Mouse (Mus musculus): Measurements from ENCODE around the gene Azin2. TPM values are rescaled to one million over a fixed set of nuclear protein-coding genes. Genes with fewer than 3 reads are reported as not detected.
A peak's percentile ranks its signal among the peaks of the same experiment; 100 is the strongest.

Gene Azin2
- polyA plus RNA-seq, 1 experiment = 14.3 TPM

DNA sequence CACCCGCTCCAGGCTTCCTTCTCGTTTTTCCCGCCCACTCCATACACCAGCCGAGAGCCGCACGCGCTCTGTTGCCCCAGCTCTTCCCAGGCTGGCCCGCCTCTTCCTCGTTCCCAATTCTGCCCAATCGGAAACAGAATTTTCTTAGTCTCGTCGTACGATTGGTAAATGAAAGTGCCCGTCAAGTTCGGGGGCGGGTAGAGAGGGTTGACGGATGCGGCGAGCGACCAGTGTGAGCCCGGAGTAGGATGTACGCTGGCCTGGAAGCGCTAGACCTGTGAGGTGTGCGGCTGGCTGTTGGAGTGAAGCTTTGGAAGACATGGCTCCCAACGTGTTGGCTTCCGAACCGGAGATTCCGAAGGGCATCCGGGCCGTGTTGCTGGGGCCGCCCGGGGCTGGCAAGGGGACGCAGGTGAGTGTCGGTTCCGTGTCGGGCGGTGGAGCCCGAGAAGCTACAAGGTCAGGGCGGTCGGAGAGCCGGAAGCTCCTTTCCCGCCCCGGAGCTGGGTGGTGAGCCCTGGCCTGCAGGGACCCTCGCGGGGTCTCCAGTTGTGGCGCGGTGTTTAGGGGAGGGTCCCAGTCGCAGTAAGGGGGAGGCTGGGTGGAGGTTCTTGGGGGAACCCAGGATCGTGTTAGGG lies 30.9 kb upstream of the Azin2 start:
- TF ChIP-seq CTCF (IDR thresholded peaks at IDR 0.05; ENCODE audit: borderline replicate concordance, extremely low read depth, insufficient read depth, insufficient read length) (no peak), POLR2A (IDR thresholded peaks at IDR 0.05; ENCODE audit: borderline replicate concordance, extremely low read depth, insufficient read depth, insufficient read length, poor library complexity, severe bottlenecking) (peak; percentile 29; the same call in 1 of the 2 replicates)

DNA sequence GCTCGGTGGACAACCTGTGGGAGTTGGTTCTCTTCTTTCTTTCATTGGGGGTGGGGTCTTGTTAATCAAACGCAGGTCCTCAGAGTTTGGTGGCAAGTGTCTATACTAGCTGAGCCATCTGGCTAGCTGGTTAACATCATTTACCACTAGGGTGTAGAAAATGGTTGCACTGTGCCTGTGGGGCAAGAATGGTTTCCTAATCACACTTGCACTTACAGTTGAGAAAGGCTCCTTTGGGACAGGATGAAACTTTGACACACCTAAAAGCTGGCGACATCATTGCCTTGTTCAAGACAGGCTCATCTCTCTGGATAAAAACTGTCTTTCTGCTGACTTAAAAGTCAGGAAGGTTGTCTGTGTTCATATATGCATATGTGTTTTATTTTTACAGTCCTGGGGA lies 29.9 kb upstream of the Azin2 start:
- no peak for DNase-seq (ENCODE audit: low read depth)
- TF ChIP-seq POLR2A (IDR thresholded peaks at IDR 0.05; ENCODE audit: borderline replicate concordance, extremely low read depth, insufficient read depth, insufficient read length, poor library complexity, severe bottlenecking) = no peak
- TF ChIP-seq CTCF (IDR thresholded peaks at IDR 0.05; ENCODE audit: borderline replicate concordance, extremely low read depth, insufficient read depth, insufficient read length) = no peak

More for the DNA sequence above, 30.9 kb upstream of the Azin2 start:
- DNase-seq (ENCODE audit: low read depth) = peak; percentile 99

DNA sequence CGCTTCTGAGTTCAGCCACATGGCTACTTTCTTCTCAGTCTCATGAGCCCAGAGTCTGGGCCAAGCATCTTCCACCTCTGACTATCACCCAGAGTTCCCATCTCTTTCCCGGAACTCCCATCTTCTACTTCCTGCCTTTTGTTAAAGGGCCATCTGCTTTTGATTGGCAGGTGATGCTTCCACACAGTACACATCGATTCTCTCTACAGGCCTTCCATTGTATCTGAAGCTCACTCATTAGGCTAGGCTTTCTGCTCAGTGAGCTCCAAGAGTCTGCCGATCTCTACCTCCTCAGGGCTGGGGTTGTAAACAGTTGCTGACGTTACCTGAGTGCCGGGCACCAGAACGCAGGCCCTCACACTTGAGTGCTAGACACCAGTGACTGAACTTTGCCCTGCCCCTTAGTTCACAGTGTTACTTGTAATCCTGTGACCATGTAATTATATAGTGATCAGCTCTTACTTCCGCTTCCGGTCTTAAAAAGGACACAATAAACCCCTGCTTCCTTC lies 29.3 kb upstream of the Azin2 start, which contains the start of gene Ak2:
Gene Ak2 (plus strand): TSS at position 459 of the 509 bp plus-strand sequence.
- no peak for DNase-seq (ENCODE audit: low read depth)
- TF ChIP-seq CTCF (IDR thresholded peaks at IDR 0.05; ENCODE audit: borderline replicate concordance, extremely low read depth, insufficient read depth, insufficient read length) = no peak
- no peak for TF ChIP-seq POLR2A (IDR thresholded peaks at IDR 0.05; ENCODE audit: borderline replicate concordance, extremely low read depth, insufficient read depth, insufficient read length, poor library complexity, severe bottlenecking)

DNA sequence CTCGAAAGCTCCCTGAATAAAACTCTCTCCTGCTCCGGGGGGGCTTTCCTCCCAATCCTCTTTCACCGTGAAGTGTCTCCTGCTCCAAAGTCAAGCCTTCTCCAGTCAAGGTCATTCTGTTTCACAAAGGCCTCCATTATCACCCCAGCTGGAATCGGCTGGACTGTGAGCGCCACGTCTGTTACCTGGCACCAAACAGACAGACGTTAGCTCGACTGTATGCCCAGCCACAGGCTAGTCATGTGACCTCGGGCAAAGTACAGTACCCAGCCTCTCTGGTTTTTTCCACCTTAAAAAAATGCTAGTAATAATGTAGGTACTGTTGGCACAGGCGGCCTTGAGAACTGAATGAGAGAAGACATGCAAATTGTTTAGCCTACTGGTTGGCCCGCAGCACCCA lies 27.4 kb upstream of the Azin2 start:
- DNase-seq (ENCODE audit: low read depth) = peak; percentile 13
- TF ChIP-seq CTCF (IDR thresholded peaks at IDR 0.05; ENCODE audit: borderline replicate concordance, extremely low read depth, insufficient read depth, insufficient read length) = no peak
- no peak for TF ChIP-seq POLR2A (IDR thresholded peaks at IDR 0.05; ENCODE audit: borderline replicate concordance, extremely low read depth, insufficient read depth, insufficient read length, poor library complexity, severe bottlenecking)

DNA sequence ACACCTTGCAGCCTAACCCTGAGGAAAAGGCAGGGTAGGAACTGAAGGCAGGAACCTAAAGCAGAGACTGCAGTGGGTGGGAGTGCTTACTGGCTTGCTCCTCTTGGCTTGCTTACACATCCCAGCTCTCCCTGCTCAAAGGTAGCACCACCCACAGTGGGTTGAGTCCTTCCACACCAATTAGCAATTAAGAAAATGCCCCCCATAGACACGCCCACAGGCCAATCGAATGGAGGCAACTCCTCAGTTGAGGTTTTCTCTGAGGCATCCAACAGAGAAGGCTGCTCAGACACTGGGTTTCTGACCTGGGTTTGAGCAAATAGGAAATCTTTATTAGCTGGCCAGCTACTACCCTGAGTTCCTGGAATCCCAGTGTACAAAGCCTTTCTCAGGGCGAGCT lies 26.7 kb upstream of the Azin2 start:
- DNase-seq (ENCODE audit: low read depth) = no peak
- no peak for TF ChIP-seq POLR2A (IDR thresholded peaks at IDR 0.05; ENCODE audit: borderline replicate concordance, extremely low read depth, insufficient read depth, insufficient read length, poor library complexity, severe bottlenecking)
- TF ChIP-seq CTCF (IDR thresholded peaks at IDR 0.05; ENCODE audit: borderline replicate concordance, extremely low read depth, insufficient read depth, insufficient read length) = no peak

DNA sequence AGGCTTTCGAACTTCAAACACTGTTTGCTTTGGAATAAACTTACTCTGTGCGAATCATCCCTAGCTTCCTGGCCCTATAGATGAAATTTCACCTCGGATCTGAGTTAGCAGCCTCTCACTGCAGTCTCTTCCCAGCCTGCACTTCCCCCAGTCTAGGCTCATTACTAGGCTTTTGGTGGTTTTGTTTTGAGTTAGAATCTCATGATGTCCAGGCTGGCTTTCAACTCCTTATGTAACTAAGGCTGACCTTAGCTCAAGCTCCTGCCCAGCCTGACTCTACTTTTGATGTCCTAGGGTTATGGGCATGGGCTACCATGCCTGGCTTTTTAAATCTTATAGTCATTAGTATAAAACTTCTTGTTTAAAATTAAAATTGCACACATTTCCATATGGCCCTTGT lies 22.4 kb upstream of the Azin2 start:
- TF ChIP-seq CTCF (IDR thresholded peaks at IDR 0.05; ENCODE audit: borderline replicate concordance, extremely low read depth, insufficient read depth, insufficient read length) (no peak), POLR2A (IDR thresholded peaks at IDR 0.05; ENCODE audit: borderline replicate concordance, extremely low read depth, insufficient read depth, insufficient read length, poor library complexity, severe bottlenecking) (no peak)
- DNase-seq (ENCODE audit: low read depth) = no peak

DNA sequence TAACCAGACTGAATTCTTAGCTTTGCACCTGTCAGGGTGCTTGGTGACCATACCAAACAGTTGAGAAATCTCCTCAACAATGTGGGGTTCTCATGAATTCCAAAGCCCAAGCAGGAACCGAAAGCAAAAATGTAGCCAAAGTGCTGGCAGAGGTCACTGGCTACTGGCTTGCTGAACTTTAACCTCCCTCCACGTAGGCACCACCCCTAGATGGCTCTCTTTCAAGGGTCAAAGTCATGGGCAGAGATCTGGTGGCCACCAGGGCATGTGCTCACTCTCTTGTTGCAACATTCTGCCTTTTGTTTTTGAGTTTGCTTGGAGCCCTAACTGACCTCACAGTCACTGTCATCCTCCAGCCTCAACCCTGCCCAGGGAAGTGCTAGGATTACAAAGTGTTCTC lies 21.4 kb upstream of the Azin2 start:
- no peak for TF ChIP-seq CTCF (IDR thresholded peaks at IDR 0.05; ENCODE audit: borderline replicate concordance, extremely low read depth, insufficient read depth, insufficient read length)
- no peak for TF ChIP-seq POLR2A (IDR thresholded peaks at IDR 0.05; ENCODE audit: borderline replicate concordance, extremely low read depth, insufficient read depth, insufficient read length, poor library complexity, severe bottlenecking)
- DNase-seq (ENCODE audit: low read depth) = no peak

DNA sequence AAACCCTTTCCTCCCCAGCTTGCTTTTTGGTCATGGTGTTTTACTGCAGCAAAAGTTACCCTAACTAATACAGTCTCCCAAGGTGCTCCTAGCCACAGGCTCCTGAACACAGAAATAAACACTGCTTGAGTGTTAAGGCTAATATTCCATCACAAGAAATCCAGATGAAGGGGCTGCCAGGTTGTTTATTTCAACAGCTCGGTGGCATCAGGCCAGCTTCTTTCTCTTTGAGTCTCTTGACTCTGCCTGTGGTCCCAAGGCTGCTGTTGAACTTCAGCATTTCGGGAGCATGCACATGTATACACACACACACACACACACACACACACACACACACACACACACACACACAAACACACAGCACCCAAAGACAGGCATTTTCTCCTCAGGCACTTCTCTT lies 20.9 kb upstream of the Azin2 start:
- no peak for TF ChIP-seq CTCF (IDR thresholded peaks at IDR 0.05; ENCODE audit: borderline replicate concordance, extremely low read depth, insufficient read depth, insufficient read length)
- no peak for TF ChIP-seq POLR2A (IDR thresholded peaks at IDR 0.05; ENCODE audit: borderline replicate concordance, extremely low read depth, insufficient read depth, insufficient read length, poor library complexity, severe bottlenecking)
- no peak for DNase-seq (ENCODE audit: low read depth)

DNA sequence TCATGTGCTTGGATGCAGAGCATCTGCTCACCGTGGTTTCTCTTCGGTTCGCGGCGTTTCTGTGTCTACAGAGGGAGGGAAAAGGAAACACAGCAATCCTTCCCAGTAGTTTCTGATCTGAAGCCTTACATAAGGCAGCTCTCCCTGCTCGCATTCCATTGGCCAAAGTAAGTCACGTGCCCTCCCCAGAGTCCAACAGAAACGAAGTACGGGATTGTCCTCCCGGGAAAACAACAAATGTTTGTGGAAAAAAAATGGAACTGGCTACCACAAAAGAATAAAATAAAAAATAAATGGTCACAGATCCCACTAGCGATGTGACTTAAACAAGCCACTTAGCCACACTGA lies 19.6 kb upstream of the Azin2 start:
- DNase-seq (ENCODE audit: low read depth) = peak; percentile 30
- TF ChIP-seq CTCF (IDR thresholded peaks at IDR 0.05; ENCODE audit: borderline replicate concordance, extremely low read depth, insufficient read depth, insufficient read length) (no peak), POLR2A (IDR thresholded peaks at IDR 0.05; ENCODE audit: borderline replicate concordance, extremely low read depth, insufficient read depth, insufficient read length, poor library complexity, severe bottlenecking) (no peak)

DNA sequence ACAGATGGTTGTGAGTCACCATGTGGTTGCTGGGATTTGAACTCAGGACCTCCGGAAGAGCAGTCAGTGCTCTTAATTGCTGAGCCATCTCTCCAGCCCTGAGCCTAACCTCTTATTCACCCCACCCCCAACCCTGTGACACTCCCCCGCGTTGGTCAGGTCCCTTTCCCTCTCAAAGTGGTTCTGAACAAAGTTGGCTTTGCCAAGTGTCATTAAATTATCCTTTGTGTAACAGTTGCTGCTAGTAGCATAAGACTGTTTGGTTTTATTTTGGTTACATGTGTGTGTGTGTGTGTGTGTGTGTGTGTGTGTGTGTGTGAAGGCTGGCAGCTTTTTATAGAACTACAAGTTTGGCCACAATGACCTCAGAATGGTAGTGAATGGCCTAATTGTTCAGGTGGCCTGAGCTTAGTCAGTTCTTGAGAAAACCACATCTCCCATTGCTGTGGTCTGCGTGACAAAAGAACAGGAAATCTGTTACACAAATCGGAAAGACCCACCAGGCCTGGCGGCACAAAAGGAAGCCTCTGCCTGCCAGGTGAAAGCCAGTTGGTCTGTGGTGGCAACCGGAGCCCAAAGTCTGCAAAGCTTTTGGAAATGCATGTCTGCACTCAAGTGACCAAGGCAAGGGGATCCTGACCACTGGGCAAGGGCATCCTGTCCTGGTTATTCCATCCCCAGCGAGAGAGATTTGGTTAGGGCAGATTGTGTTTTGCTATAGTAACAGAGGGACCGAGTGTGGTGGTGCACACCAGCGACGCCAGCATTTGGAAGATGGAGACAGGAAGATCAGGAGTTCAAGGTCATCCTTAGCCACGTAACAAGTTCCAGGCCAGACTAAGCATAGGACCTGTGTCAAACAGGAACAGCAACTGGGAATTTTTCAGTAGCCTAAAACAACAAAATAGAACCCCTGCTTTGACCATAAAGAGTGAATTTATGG lies 18.9 kb upstream of the Azin2 start:
- no peak for DNase-seq (ENCODE audit: low read depth)
- TF ChIP-seq CTCF (IDR thresholded peaks at IDR 0.05; ENCODE audit: borderline replicate concordance, extremely low read depth, insufficient read depth, insufficient read length) (no peak), POLR2A (IDR thresholded peaks at IDR 0.05; ENCODE audit: borderline replicate concordance, extremely low read depth, insufficient read depth, insufficient read length, poor library complexity, severe bottlenecking) (no peak)

DNA sequence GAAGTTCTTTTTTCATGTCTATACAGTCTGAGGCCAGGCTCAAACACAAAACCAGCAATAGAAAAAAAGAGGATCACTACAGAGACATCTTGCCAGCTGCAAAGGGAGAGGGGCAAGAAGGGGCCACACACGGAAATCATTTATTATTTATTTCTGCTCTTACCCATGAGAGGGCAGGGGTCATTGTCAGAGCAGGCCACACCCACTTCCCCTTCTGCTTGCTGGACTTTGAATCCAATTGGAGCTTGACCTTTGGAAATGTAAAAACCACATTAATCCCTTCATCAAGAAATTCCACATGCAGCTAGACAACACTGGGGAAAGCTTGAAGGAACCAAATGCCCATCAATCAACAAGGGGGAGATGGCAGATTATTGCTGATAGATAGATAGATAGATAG lies 16.4 kb upstream of the Azin2 start:
- no peak for TF ChIP-seq POLR2A (IDR thresholded peaks at IDR 0.05; ENCODE audit: borderline replicate concordance, extremely low read depth, insufficient read depth, insufficient read length, poor library complexity, severe bottlenecking)
- DNase-seq (ENCODE audit: low read depth) = no peak
